Mouse (Mus musculus) urinary bladder, postnatal 36 days (tissue): ENCODE results near the gene Osbpl10.

Experiments
- DNase-seq, 2 experiments: peaks; one replicate each; pipeline ENCODE4 v3.0.0; 2022; ENCODE audit warnings: low spot score in 2 of 2, mixed read lengths in 1 of 2

Osbpl10 gene

DNA sequence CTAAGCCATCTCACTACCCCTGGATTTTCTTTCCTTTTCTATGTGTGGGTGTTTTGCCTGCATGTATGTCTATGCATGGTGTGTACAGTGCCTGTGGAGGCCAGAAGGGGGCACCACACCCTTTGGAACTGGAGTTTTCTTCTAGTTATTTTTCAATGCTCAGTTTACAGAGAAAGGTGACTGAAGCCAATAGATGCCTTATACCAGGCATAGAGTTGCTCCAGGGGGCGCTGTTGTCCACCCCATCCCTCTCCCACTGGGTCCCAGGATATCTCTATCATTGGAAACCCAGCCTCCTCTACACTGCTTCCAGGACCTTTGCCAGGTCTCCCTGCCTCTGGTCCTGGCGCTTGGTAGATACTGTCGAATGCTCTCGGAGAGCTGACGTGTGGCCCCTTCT is 184.7 kb downstream of the Osbpl10 start:
- DNase-seq = peak; percentile 42 to 63

DNA sequence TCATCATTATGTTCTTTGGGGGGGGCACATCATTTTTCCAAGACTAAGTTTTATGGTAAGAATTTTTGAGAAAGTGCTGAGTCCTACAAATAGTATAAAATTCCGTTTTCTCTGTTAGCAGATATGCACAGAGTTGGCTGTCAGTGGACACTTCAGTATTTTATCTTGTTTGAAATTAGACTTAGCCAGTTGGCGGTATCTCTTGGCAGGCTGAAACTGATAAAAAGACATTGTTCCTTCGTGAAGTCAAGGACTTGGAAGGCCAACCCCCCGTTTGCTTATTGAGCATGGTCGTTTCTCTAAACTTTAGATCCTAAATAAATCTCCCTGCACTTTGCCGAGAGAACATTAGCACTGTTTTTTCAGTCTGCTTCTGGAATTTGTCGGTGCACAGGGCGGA is 185.3 kb downstream of the Osbpl10 start:
- no peak for DNase-seq

DNA sequence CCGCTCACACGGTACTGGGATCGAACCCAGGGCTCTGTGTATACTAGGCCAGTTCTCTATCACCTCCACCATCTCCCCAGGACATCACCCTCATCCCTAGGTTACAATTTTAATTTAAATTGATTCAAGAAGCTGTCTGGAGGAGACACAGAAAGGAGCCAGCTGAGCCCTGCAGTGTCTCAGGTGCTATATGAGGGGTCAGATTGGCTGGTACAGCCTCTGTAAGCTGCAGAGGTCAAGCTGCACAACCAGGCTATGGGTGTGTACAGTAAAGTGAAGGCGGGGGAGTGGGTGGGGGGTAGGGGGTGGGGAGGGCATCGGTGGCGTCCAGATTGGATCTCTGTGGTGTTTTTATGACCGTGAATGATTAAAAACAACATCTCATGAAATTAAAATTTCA is 186.0 kb downstream of the Osbpl10 start:
- DNase-seq = no peak

DNA sequence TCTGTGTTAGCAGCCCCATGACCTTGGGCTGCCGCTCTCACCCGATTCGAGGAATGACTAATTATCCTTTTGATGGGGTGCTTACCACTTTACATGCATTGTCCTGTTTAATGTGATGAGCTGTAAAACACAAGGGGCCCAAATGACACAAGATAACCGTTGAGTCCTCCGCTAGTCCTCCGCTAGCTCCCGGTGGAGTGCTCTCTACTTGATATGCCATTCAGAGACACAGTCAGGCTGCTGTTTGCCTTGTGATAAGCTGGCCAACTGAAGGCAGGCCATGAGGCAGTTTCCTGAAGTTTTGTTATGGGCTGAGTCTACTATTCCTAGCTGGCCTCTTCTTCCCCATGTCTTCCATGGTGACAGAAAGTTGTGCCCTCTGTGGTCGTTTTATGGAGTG is 187.6 kb downstream of the Osbpl10 start:
- DNase-seq = no peak

DNA sequence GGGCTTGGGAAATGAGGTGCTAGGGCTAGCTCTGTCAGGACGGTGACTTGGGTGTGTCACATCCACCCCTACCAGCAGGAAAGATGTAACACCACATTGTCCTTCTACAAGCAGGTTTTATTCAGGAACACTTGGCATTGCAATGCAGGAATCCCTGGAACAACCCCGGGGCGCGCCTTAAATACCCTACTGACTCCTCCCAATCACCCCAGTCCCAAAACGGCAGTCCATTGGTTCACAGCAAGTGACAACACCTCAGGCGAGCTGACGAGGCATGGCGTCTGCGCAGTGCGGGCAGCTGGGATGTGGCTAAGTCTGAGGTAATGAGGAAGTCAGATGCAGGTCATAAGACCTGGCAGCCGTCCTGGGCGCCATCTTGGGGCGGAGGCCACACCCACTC is 191.2 kb downstream of the Osbpl10 start:
- no peak for DNase-seq

DNA sequence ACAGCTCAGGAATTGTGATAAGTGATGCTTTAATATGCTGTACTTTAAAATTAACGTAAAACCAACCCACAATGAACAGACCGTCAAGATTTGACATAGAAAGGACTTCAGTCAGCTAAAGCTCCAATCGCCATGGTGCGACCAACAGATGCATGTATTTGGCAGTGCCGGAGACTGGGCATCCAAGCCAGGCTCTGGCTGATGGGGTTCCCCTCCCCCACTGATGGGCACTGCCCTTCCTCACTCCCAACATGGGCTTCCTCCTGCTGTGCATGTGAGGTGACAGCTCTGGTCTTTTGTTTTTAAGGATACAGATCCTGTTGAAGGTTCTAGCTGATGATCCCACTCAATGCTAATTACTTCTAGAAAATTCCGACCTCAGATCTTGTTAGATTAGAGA is 193.7 kb downstream of the Osbpl10 start:
- no peak for DNase-seq

DNA sequence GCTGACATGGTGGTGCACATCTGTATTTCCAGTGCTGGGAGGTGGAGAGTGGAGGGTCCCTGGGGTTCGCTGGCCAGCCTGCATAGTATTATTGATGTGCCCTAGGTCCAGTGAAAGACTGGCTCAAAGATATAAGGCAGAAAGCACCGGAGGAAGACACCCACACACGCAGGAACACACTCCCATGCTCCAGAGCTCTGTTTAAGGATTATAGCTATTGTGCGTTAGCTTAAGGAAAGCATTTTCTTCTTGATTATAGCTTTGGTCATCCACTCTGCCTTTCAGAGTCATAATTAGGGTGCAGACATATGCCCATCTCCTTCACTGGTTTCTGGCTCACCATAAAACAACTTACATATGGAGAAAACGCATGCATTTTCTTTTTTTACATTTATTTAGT is 200.8 kb downstream of the Osbpl10 start:
- DNase-seq = no peak

DNA sequence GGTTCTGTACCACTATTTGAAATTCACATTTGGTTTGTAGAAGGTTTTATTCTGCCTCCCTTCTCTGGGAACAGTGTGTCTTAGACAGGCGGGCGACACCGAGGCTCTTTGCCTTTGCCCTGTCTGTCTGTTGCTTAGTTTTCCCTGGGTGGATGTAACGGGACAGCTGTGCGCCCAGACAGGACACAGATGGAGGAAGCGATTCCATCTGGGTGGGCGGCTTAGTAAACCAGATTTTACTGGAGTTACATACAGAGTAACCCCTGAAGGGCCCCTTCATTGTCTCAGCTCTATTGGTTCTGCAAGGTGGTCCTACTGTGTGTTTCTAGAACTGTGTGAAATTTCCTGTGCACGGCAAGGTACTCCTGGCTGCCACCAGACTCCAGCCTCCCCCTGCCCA is 201.6 kb downstream of the Osbpl10 start:
- no peak for DNase-seq

DNA sequence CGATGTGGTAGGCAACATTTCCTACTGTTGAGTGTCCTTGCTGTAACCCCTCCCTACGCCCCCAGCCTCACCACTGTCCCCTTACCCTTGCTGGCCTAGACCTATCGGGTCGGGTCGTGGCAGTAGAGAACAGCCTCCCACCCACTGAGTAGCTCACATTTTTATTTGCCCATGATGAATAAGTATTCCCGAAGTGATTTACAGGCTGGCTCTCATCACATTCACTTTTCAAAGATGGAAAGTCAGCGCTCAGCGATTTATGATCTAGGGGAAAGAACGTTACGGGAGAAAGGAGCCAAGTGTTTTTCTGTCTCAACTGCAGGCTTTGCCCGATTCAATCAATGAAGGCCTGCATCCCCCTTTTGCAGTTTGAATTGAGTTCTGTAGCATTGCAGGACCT is 208.0 kb downstream of the Osbpl10 start:
- no peak for DNase-seq

DNA sequence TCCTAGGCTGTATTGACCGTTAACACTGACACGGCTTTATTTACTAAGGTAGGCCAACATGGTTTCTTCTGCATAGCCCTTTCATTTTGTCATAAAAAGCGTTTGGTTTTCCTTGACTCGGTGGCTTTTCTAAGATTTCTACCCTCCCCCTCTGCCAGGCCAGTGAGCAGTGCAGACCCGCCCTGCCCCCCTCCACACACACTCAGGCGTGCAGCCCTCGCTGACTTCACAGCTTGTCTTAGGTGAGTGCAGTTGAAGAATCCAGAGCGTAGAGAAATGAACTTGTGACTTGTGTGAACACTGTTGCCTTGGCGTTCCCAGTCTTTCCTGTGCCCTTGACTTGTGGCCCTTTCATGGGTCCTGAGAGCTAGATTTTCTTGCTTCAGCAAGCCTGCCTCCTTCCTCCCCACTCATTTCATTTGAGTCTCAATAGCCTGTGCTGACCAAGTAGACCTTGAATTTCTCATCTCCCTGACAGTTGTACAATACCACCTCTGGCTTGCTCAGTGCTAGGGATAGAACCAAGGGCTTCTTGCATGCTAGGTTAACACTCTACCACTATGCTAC is 212.1 kb downstream of the Osbpl10 start:
- DNase-seq = no peak

DNA sequence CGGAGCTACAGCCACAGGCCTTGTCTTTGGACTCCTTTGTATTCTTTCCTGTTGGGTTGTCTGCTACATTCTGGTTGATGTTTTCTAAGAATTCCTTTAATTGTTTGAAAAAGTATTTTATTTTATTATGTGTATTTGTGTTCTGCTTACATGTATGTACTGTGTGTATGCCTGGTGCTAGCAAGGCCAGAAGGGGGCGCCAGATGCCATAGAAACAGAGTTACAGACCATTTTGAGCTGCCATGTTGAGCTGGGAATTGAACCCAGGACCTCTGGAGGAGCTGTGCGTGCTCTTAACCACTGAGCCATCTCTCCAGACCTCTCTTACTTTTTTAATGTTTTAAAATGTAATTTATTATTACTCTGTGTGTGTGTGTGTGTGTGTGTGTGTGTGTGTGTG is 214.5 kb downstream of the Osbpl10 start:
- DNase-seq = no peak

DNA sequence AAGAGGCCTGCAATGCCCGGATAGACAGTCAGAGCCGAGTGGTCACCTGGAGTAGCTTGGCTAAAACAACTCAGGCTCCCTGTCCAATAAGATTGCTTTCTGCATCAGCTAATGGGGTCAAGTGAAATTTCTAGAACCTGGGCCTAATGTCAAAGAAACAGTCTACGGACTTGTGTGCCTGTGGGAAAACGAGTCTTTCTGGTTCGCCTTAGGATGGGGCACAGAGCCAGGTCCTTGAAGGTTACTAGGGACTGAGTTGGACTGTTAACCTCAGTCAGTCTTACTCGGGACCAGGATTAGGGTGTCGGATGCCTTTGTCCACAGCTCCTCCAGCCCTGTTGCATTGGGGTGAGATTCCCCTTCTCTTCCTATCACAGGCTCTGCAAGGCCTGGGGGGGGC is 218.7 kb downstream of the Osbpl10 start:
- DNase-seq = peak; percentile 20 to 28

DNA sequence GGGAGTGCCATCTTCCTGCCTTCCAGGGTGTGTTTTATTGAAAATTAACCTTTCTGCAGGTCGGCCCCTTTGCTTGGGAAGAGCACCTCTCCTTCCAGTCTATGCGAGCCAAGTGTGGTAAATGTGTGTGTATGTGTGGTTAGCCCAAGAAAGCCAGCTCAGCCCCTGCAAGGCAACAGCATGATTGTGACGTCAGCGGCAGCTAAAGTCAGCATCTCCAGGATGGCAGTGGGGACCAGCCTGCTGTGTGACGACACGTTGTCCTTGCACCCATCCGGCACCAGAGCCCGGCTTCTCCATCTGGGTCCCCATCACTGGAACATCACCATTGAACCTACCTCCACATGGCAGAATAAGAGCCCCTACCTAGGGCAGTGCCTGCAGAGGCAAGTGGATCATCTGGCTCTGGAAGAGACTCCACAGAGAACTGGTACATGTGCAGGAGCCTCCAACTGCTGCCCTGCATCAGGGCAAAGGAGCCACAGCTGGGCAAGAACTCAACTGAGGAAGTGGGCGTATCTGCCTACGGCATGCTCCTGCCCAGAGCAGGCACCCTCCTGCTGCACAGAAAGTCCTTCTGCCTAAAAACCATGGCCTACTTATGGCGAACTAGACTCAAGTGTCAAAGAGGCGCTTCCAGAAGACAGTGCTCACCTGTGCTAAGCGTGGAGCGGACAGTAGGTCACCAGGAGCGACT is 221.9 kb downstream of the Osbpl10 start:
- DNase-seq = no peak

DNA sequence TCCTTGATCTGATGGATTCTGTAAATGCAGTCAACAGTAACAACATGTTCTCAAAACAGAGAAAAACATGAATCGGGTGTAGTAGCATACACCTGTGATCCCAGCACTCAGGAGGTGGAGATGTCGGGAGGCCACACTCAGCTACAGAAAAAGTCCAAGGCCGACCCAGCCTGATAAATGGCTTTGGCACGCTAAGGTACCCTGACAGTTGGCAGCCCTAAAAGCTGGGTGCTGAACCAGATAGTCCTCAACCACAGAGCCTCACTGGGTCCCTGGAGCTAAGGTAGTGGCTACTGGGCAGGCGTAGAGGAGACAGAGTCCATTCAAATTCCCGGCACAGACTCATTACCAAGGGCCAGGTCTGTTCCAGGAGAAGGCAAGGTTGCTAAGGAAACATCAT is 222.9 kb downstream of the Osbpl10 start:
- DNase-seq = no peak

DNA sequence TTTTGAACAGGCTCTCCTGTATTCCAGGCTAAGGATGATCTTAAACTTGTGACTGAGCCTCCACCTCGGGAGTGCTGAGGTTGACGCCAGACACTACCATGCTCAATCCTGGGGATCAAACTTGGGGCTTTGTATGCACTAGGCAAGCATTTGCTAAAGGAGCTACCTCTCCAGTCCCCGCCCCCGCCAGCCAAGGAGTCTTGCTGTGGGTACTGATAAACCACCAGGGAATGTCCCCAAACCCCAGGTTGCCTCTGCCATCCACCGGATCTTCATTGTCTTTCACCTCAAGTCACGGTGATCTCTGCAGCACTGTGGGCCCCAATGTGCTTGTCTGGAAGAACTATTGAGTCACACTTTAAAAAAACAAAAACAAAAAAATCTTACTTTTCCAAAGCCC is 224.8 kb downstream of the Osbpl10 start:
- DNase-seq = no peak

DNA sequence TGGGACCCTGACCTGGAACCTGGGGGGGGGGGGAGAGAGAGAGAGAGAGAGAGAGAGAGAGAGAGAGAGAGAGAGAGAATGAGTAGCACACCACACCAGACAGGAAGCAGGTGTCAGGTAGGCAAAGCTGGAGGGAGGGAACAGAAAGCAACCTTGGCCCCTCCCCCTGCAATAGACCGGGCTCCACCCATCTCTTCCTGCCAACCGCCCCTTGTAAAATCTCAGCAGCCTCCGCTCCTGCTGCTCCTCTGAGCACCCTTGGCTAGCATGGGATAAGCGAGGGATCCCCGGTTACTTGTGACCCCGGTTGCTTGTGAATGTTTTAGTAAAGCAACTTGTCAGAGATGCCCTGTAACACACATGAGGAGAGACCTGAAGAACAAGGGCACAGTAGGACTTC is 227.1 kb downstream of the Osbpl10 start:
- DNase-seq = peak in 1 of 2 experiments; percentile 31

DNA sequence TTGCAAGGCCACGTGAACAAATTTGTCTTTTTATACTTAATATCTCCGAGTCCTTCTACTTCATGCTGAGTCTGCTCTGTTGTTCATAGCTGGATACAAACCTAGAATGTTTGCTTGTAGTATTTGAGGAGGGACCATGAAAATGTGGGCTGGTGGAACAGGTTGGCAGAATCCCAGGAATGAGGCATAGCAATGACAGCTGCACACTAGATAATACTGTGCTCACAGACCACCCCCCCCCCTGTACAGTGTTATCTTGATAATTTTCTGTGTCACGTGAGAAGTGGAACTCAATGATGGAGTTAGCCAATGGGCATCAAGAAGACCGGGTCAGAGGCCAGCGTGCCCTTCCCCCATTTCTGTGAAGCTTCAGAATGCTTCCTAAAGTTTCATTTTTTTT is 227.8 kb downstream of the Osbpl10 start:
- no peak for DNase-seq

DNA sequence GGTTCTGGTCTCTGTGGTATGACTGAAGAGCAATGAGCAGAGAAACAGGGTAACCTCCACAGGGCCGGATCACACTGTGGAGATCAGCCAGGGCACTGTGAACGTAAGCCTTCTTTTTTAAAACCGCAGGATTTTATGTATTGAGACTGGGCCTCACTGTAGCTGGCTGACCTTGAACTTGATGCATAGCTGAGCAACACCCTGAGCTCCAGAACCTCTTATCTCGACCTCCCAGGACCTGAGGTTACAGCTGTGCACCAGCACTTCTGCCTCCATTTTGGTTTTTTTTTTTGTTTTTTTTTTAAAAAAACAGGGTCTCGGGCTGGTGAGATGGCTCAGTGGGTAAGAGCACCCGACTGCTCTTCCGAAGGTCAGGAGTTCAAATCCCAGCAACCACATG is 231.4 kb downstream of the Osbpl10 start:
- DNase-seq = no peak

DNA sequence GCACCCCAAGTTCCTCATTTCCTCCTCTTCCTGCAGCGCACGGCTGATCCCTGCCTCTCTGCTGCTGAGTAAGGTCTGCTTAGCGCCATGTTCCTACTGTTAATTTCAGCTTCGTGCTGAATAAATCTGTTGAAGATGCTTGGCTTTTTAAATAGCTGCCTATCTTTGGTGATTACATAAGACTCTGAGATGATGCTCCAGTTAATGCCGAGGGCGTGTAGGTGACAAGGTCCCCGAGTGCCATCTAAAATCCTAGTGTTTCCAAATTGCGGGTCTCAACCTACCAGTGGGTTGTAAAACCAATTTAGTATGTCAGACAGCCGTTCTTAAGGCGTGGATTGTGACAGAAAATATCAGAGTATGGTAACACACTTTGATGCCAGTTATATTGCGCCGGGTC is 232.2 kb downstream of the Osbpl10 start:
- DNase-seq = no peak

DNA sequence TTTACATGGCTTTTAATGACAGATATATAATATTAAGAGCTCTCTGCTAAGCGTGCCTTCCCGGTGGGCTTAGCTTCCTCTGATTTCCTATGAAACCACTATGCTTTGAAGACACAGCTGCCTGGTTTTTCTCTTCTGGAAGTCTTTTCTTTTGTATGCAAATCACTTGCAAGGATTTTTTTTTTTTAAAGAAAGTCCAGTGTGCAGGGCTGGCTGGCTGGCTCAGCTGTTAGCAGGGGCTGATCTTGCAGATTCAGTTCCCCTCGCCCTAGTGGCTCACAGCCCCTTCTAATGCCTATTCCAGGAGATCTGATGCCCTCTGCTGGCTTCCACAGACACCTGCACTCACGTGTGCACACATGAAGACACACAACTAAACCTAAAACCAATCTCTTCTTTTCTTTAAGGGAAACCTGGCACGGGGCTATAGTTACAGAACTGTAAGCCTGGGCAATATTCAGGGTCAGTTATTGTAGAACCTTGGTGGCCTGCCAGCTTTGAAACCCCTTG is 235.4 kb downstream of the Osbpl10 start:
- DNase-seq = no peak

DNA sequence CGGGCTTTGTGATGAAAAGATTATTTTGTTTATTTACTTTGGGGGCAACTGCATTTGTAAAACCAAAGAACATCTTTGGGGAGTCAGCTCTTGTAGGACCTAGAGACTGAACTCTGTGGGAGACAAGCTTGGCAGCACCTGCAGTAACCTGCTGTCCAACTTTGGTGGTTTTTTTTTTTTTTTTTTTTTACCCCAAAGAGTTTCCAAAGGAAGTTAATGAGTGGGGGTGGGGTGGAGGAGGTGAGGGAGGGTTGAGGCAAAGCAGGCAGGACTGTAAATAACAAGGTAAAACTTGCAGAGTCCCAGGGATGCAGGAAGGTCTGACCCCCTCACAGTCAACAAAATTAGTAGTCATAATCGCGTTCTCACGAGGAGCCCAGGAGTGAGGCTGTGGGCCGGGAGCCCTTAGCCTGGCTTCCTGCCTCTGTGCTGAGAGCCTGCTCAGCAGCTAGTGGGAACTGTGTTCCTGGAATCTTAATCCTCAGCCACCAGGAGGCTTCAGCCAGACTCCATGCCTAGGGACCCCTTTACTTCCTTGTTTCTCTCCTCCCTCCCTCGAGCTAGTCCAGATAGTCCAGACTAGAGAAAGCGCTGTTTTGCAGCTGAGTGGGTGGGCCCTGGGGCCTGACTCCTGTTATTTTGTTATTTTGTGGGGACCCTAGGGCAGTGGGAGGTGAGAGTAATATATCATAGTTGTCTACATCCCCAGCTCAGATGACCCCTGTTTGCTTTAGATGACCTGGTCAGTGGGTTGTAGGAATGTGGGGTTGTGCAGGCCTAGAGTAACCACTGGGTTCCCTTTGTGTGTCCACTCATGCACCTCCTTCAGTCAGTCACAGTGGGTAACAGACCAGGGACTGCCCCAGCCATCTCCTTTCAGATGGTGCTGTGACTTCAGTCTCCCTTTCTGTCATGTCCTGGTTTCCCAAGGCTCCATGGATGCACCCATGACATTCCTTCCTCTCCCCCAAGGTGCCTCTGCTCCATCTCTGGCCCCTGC is 236.5 kb downstream of the Osbpl10 start:
- no peak for DNase-seq
